Mouse (Mus musculus) kidney, adult 2 months (tissue): Measurements from ENCODE around the gene Erc2. TPM values are rescaled to one million over a fixed set of nuclear protein-coding genes. Genes with fewer than 3 reads are reported as not detected.

Experiments used
- DNase-seq: peaks from one replicate; pipeline ENCODE4 v3.0.0; 2021
- H3K27ac ChIP-seq: fragments of 200-500 bp; 2 replicates; pipeline ENCODE4 v1.5.1; 2012; ENCODE audit warnings: low read depth, low read length, control low read depth, inconsistent platforms; ENCODE audit not compliant: insufficient read depth
- H3K27me3 ChIP-seq: fragments of 200-500 bp; replicated peaks from 2 replicates; pipeline ENCODE4 v1.6.1; 2012; ENCODE audit warnings: mild to moderate bottlenecking, moderate library complexity, low read length, inconsistent platforms; ENCODE audit not compliant: control insufficient read depth, insufficient read depth
- H3K36me3 ChIP-seq: fragments of 200-500 bp; 2 replicates; pipeline ENCODE4 v1.6.1; 2012; ENCODE audit warnings: mild to moderate bottlenecking, moderate library complexity, low read length, inconsistent platforms; ENCODE audit not compliant: control insufficient read depth, insufficient read depth
- H3K4me1 ChIP-seq: fragments of 200-500 bp; 2 replicates; pipeline ENCODE4 v1.6.1; 2011; ENCODE audit warnings: low read length; ENCODE audit not compliant: control insufficient read depth, insufficient read depth
- H3K4me3 ChIP-seq: fragments of 200-500 bp; 2 replicates; pipeline ENCODE4 v1.5.1; 2011; ENCODE audit warnings: mild to moderate bottlenecking, low read depth, low read length, control low read depth; ENCODE audit not compliant: insufficient read depth
- CTCF ChIP-seq: fragments of 200-500 bp; conservative IDR thresholded peaks from 2 replicates; pipeline ENCODE4 v1.5.1; 2011; ENCODE audit warnings: low read depth, mild to moderate bottlenecking, control low read depth, low read length, moderate library complexity, mixed read lengths; ENCODE audit not compliant: insufficient read depth, insufficient read length
- POLR2A ChIP-seq: fragments of 200-500 bp; IDR thresholded peaks from one replicate; pipeline ENCODE4 v1.6.1; 2011; ENCODE audit warnings: low read depth, low read length, control low read depth
- WGBS: fragments of 180-500 bp; shearing (Covaris S2); methylation state at CpG from one replicate; pipeline ENCODE4 v1.1.7; 2018; 5-methylcytosine and 5-hydroxymethylcytosine counted together
- polyA plus RNA-seq: library from polyadenylated mRNA; depleted of rRNA; stranded (reverse); fragments of >200 nt; gene quantifications from 2 replicates; pipeline ENCODE4 v1.2.3, GENCODE M21; 2012

Gene Erc2
- polyA plus RNA-seq, 1 experiment: 6.9 TPM

DNA sequence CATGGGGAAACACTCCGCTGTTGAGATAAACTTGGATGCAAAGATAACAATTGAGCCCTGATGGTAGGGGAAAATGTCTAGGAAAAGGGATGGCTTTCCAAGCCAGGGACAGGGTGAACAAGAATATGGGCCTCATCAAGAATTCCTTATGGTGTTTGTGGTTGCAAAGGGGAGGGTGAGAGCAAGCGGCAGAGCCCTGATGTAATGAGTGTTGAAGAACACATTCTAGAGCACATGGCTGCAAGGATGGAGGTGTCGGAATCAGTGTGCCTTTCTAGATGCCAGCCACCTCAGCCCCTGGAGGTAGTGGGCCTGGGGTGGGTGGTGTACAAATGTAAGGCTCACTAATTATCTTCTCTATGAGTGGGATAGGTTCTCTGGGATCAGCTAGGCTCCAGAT is 313.5 kb downstream of the Erc2 start:
- no peaks in the 10 kb centered on the region for H3K36me3 ChIP-seq
- WGBS: 100% methylated on average over 3 of the region's 3 CpGs

DNA sequence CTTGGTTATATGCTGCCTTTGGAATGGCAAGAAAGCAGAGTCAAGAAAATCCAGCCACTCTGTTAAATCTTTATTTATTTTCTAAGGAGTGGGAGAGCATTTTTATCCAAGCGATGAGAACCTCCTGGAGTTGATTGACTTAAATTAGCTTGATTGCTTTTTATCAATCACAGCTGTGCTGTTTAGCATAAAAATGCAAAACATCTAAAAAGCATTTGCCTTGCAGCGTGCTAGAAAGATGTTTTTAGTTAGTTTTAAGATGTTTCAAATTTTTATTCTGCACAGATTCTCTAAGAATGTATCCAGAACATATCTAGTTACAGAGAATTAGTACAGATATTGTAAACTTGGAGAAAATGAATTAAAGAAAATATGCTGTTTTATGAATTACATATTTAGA is 315.7 kb downstream of the Erc2 start:
- no peak for TF ChIP-seq POLR2A
- no peak for TF ChIP-seq CTCF
- WGBS: 67% methylated on average over 2 of the region's 2 CpGs
- no peaks in the 10 kb centered on the region for H3K4me1 ChIP-seq
- no peak overlapping the region for H3K4me3 ChIP-seq
- no peaks in the 10 kb centered on the region for H3K36me3 ChIP-seq
- DNase-seq: no peak
- H3K27me3 ChIP-seq: no peaks in the 10 kb centered on the region
- no peak overlapping the region for H3K27ac ChIP-seq

More for the DNA sequence above, 313.5 kb downstream of the Erc2 start:
- DNase-seq: no peak
- Histone ChIP-seq H3K4me1 (no peaks in the 10 kb centered on the region), H3K27ac (no peak overlapping the region), H3K4me3 (no peak overlapping the region), H3K27me3 (no peaks in the 10 kb centered on the region)
- TF ChIP-seq POLR2A (no peak), CTCF (no peak)

DNA sequence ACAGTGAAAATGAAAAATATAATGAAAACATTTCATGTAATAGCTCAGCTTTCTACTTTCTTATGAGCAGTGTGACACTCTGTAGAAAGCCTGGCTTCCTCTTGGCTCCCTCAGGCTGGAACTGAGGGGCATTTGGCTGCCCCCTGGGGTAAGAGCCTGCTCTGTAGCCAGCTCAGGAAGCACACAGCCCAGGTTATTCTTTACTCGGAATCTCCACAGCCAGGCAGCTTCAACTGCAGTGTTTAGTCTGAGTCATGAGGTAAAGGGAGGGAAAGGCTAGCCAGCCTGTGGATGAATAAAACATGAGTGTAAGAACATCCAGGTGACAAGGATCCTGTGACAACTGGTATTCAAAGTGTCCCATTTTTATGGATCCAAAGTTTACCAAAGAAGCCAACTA is 323.0 kb downstream of the Erc2 start:
- TF ChIP-seq POLR2A (no peak), CTCF (no peak)
- WGBS: 25% methylated on average over 1 of the region's 1 CpGs

DNA sequence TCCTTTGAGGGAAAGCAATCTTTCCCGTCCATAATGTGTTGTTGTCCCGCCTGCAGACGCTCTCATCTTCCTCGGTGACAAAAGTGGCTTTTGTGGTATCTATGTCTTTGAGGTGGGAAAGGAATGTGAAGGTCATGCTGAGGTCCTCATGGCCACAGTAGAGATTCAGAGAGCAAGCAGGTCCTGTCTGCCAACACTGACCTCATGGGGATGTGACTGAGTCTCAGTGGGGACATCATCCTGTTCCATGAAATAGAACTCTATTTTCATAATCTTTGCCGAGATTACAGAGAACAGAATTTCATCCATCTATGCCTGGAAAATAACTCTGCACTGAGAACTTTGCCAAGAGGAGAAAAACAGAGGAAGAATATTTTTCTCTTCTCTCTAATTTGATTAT is 324.0 kb downstream of the Erc2 start:
- 0 out of 2 replicates have a peak, but pooled peaks cover 2% of the 10 kb centered on the region for H3K4me1 ChIP-seq
- DNase-seq: no peak
- H3K4me3 ChIP-seq: no peak overlapping the region
- 73% methylated on average over 5 of the region's 5 CpGs for WGBS
- no peak for TF ChIP-seq POLR2A
- no peak for TF ChIP-seq CTCF
- H3K27ac ChIP-seq: no peak overlapping the region
- H3K36me3 ChIP-seq: no peaks in the 10 kb centered on the region
- no peaks in the 10 kb centered on the region for H3K27me3 ChIP-seq

More for the DNA sequence above, 323.0 kb downstream of the Erc2 start:
- Histone ChIP-seq H3K27ac (no peak overlapping the region), H3K4me1 (0 out of 2 replicates have a peak, but pooled peaks cover 2% of the 10 kb centered on the region), H3K27me3 (no peaks in the 10 kb centered on the region), H3K36me3 (no peaks in the 10 kb centered on the region), H3K4me3 (no peak overlapping the region)
- DNase-seq: peak; percentile 78

DNA sequence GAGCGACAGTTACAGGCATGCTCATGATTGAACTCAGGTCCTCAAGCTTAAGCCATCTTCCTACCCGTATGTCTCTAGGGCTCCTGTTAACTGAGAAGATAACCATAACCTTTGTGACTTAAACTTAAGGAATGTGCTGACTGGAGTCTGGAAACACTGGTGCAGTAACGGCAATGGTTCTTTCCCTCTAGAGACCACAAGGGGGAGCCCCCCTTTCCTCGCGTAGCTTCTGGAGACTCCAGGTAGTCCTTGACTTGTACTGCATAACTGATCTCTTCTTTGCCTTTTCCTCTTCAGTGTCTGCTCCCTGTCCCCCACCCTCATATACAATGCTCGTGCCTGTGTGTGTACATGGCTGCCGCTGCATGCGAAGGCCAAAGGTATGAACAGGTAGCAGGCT is 326.2 kb downstream of the Erc2 start:
- 76% methylated on average over 8 of the region's 8 CpGs for WGBS
- H3K4me3 ChIP-seq: no peak overlapping the region
- H3K27ac ChIP-seq: no peak overlapping the region
- peak; percentile 25 for DNase-seq
- no peaks in the 10 kb centered on the region for H3K36me3 ChIP-seq
- no peak for TF ChIP-seq POLR2A
- TF ChIP-seq CTCF: peak; percentile 50; the same call in 1 of the 2 replicates
- 0 out of 2 replicates have a peak, but pooled peaks cover 2% of the 10 kb centered on the region for H3K4me1 ChIP-seq
- no peaks in the 10 kb centered on the region for H3K27me3 ChIP-seq

DNA sequence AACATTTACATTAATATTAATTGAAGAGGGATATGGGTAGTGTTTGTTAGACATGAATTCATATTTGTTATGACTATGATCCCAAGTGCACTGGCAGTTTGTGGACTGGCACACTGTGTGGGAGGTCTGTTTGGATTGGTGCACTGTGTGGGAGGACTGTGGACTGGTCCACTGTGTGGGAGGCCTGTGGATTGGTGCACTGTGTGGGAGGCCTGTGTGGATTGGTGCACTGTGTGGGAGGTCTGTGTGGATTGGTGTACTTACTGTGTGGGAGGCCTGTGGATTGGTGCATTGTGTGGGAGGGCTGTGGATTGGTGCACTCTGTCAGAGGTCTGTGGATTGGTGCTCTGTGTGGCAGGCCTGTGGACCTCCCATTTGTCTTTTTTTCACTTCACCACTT is 331.6 kb downstream of the Erc2 start:
- no peak for DNase-seq
- Histone ChIP-seq H3K4me3 (no peak overlapping the region), H3K36me3 (no peaks in the 10 kb centered on the region), H3K27ac (no peak overlapping the region), H3K4me1 (no peaks in the 10 kb centered on the region), H3K27me3 (no peaks in the 10 kb centered on the region)
- TF ChIP-seq CTCF (no peak), POLR2A (no peak)

DNA sequence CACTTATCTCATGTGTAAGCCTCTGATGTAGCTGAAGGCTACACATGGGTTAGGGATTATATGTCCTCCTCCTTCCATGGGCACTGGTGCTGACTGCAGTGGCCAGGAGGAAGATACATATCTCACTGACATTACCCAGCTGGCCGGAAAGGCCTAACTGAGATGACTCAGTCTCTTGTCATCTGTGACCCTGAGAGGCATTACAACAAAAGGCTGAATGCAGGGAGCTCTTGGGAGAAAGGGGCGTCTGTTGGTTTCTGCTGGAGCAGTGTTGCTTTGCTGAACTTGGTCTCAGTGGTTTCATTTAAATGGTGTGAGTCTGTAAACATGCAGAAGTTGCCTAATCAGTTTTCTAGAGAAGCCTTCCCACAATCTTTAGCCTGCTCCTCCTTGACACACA is 334.6 kb downstream of the Erc2 start:
- DNase-seq: peak; percentile 39
- 61% methylated on average over 2 of the region's 2 CpGs for WGBS
- no peak overlapping the region for H3K27ac ChIP-seq
- TF ChIP-seq CTCF (no peak), POLR2A (no peak)
- H3K27me3 ChIP-seq: no peaks in the 10 kb centered on the region
- no peaks in the 10 kb centered on the region for H3K4me1 ChIP-seq
- H3K4me3 ChIP-seq: no peak overlapping the region
- no peaks in the 10 kb centered on the region for H3K36me3 ChIP-seq

DNA sequence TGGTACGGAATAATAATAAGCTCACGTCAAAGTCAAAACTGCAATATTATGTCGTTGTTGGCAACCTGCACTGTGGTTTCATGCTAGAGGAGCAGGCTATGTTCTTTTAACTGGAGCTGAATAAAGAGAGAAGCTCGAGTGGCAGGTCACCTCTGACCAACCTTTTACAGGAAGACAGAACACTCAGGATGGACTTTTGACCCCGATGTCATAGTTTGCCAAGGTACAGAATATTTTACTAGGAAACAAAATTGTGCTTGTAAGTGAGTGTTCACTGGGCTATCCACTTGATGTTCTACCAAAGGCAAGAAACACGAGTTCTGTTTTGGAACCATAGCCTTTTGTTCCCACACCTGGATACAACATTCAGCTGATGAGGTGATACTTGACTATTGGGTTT is 351.5 kb downstream of the Erc2 start:
- no peak overlapping the region for H3K27ac ChIP-seq
- 62% methylated on average over 6 of the region's 6 CpGs for WGBS
- TF ChIP-seq POLR2A (no peak), CTCF (no peak)
- H3K4me3 ChIP-seq: no peak overlapping the region
- no peaks in the 10 kb centered on the region for H3K27me3 ChIP-seq
- H3K4me1 ChIP-seq: no peaks in the 10 kb centered on the region; the same call in 1 of the 2 replicates
- peak; percentile 67 for DNase-seq
- no peaks in the 10 kb centered on the region for H3K36me3 ChIP-seq
